Mouse (Mus musculus) ovary, adult 18-20 months (tissue): ENCODE data around the gene Hist1h3e.

ENCODE experiments used
- DNase-seq: peaks from one replicate; pipeline ENCODE4 v3.0.0; 2022; ENCODE audit warnings: low spot score, mixed read lengths

The Hist1h3e gene

DNA sequence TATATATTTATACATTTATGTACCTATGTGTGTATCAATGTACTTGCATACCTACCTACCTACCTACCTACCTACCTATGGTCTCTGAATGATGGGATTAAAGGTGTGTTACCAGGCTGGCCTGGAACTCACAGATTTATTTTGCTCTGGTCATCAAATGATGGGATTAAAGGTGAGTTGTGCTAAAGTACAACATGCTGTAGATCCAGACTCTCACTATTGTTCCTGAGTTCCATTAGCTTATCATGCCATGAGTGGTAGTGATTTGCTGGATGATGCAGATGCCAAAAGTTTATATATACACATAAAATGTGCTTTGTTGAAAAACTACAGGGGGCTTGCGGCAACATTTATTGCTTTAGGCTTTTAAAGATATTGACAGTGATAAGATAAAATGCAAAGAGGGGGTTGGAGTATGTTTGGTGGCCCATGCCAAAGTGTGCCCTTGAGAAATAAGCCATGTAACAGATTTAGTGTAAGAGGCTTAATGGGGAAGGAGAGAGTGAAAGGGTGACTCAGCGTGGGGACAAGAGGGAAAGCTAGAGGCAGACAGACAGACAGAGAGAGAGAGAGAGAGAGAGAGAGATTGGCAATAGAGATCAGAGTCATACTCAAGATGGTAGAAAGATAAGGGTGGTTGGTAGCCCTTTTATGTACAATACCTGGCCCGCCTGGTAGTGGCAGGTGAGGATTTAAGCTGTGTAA is 25.0 kb downstream of the Hist1h3e start:
- DNase-seq, result no peak

- no peak for DNase-seq
These were observed 25.9 kb downstream of the Hist1h3e start for GRCm38 (mm10) chr13:23536076-23536822.

GRCm38 (mm10) chr13:23535137-23536075 is 26.8 kb downstream of the Hist1h3e start, which contains the start of gene Hist1h3g:
Hist1h3g (plus strand) TSS chr13:23535422.
- peak; percentile 83 for DNase-seq

- DNase-seq, result no peak
These were observed 27.6 kb downstream of the Hist1h3e start for GRCm38 (mm10) chr13:23534368-23535131.

GRCm38 (mm10) chr13:23533560-23534367 is 28.4 kb downstream of the Hist1h3e start, which contains the start of gene Hist1h2af:
Hist1h2af (plus strand) TSS chr13:23533906.
- peak; percentile 63 for DNase-seq

- DNase-seq, result no peak
These were observed 29.7 kb downstream of the Hist1h3e start for GRCm38 (mm10) chr13:23532262-23533075.

- DNase-seq, result peak; percentile 95
These were observed 31.0 kb downstream of the Hist1h3e start, which contains the start of gene Hist1h4h for GRCm38 (mm10) chr13:23530901-23531875. Hist1h4h (plus strand) TSS chr13:23531050.

- DNase-seq, result no peak
These were observed 31.8 kb downstream of the Hist1h3e start for GRCm38 (mm10) chr13:23530181-23530900.

GRCm38 (mm10) chr13:23529480-23530165 is 32.5 kb downstream of the Hist1h3e start:
- no peak for DNase-seq

DNA sequence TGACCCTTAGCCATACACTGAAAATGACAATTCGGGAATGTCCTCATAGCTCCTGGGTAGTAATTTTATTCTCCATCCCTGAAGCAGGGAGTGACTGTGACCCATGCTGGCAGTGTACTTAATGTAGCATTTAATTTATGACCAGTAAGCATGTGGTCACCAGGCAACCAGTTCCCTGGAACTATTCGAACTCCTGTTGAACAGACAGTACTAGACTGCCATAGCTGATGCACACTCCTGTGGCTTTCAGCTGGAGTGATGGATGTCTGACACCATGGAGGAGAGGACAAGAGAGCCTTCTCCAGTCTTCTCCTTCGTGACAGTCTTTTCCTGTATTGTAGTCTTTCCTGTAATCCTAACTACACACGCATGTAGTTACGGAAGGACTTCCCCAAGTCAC is 33.2 kb downstream of the Hist1h3e start:
- DNase-seq, result no peak

GRCm38 (mm10) chr13:23526312-23526711 is 35.9 kb downstream of the Hist1h3e start:
- peak; percentile 75 for DNase-seq

DNA sequence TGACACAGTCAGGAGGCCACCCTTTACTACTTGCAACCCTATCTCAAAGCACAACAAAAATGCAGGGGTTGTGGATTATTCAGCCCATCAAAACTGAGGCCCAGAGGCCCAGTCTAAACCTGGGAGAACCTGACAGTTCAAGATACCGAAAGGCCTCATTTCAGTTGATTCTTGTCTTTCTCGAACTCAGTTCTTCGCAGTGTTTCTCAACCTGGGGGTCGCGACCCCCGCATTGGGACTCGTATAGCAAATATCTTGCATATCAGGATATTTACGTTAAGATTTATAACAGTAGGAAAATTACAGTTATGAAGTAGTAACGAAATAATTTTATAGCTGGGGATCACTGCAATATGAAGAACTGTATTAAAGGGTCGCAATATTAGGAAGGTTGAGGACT is 36.3 kb downstream of the Hist1h3e start:
- no peak for DNase-seq

DNA sequence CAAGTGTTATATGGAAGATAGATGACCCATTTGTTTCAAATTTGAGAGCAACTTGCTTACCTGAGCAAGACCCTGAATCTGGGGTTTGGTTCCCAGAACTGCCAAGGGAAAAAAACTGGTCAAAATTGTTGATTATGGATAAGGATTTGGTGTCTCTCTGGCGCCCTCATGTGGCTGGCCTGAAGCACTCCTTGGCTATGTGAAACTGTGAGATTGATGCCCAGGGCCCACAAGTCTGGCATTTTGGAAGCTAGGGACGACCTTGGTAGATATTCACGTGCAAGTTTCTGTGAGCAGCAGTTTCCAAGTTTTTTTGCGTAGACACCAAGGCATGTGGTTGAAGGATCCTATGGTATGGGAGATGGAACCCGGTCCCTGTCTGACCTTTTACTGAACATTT is 37.5 kb downstream of the Hist1h3e start:
- peak; percentile 61 for DNase-seq

GRCm38 (mm10) chr13:23523976-23524375 is 38.2 kb downstream of the Hist1h3e start:
- no peak for DNase-seq

DNA sequence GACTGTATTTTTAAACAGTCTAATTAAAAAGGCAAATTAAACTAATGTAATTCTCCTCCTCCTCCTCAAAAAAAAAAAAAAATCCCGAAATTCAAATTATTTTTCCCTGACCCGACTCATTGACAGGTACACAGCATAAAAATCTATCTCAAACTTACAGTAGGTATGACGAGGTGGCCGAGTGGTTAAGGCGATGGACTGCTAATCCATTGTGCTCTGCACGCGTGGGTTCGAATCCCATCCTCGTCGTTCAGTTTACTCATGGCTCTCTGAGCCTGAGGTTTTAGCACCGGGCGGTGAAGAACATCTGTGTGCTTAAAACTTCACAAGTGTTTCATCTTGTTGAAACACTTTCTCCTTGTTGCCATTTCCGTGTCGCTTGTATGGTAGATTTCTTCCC is 40.5 kb downstream of the Hist1h3e start:
- DNase-seq, result peak; percentile 51

GRCm38 (mm10) chr13:23519416-23519815 is 42.8 kb downstream of the Hist1h3e start:
- peak; percentile 53 for DNase-seq

GRCm38 (mm10) chr13:23518885-23519284 is 43.3 kb downstream of the Hist1h3e start:
- DNase-seq, result peak; percentile 40
